Mouse (Mus musculus): Measurements from ENCODE around the gene Rabac1. TPM values are rescaled to one million over a fixed set of nuclear protein-coding genes. Genes with fewer than 3 reads are reported as not detected.

Gene Rabac1
- 296 and 340 TPM in 2 replicates for polyA plus RNA-seq (2012)

GRCm38 (mm10) chr7:24971972-24972893 lies at the start of gene Rabac1:
Rabac1 (minus strand) TSS chr7:24972754.

GRCm38 (mm10) chr7:25005421-25006065 lies 33.0 kb upstream of the Rabac1 start, which contains the start of gene Atp1a3:
Atp1a3 (minus strand) TSS chr7:25005958.

GRCm38 (mm10) chr7:24944257-24944950 lies 28.1 kb downstream of the Rabac1 start, which contains the start of gene Gm4881:
Gm4881 (minus strand) TSS chr7:24944494.

Other genes with a start within 250 kb of the Rabac1 start
- gene Gm4763, start 245.8 kb downstream of the Rabac1 start, polyA plus RNA-seq (2012): not detected in 2 replicates
- gene Cd177, start 212.4 kb downstream of the Rabac1 start, polyA plus RNA-seq (2012): 52.7 and 64.3 TPM in 2 replicates
- gene Ceacam10, start 195.5 kb downstream of the Rabac1 start, polyA plus RNA-seq (2012): 0.59 TPM in 1 of 2 replicates, not detected in the other
- 30.6 and 98.7 TPM in 2 replicates for gene Gm9844, start 110.5 kb downstream of the Rabac1 start, polyA plus RNA-seq (2012)
- gene Lypd4, start 102.8 kb downstream of the Rabac1 start, polyA plus RNA-seq (2012): not detected in 2 replicates
- not detected in 2 replicates for gene Dmrtc2, start 102.7 kb downstream of the Rabac1 start, polyA plus RNA-seq (2012)
- gene Rps19, start 88.4 kb downstream of the Rabac1 start, polyA plus RNA-seq (2012): 3,485 and 4,048 TPM in 2 replicates
- gene Cd79a, start 75.4 kb downstream of the Rabac1 start, polyA plus RNA-seq (2012): 11.7 and 31.8 TPM in 2 replicates
- gene Arhgef1, start 69.8 kb downstream of the Rabac1 start, polyA plus RNA-seq (2012): 592 and 679 TPM in 2 replicates
- not detected in 2 replicates for gene Gm4881, start 28.3 kb downstream of the Rabac1 start, polyA plus RNA-seq (2012)
- 78.9 and 103 TPM in 2 replicates for gene Atp1a3, start 33.2 kb upstream of the Rabac1 start, polyA plus RNA-seq (2012)
- 18.8 and 31.7 TPM in 2 replicates for gene Grik5, start 99.6 kb upstream of the Rabac1 start, polyA plus RNA-seq (2012)
- gene Zfp574, start 99.8 kb upstream of the Rabac1 start, polyA plus RNA-seq (2012): 45.8 and 46.8 TPM in 2 replicates
- 32.3 and 42.5 TPM in 2 replicates for gene Pou2f2, start 207.0 kb upstream of the Rabac1 start, polyA plus RNA-seq (2012)
- gene Dedd2, start 247.9 kb upstream of the Rabac1 start, polyA plus RNA-seq (2012): 117 and 119 TPM in 2 replicates
- gene Zfp526, start 248.7 kb upstream of the Rabac1 start, polyA plus RNA-seq (2012): 8.5 and 10.1 TPM in 2 replicates